Mouse (Mus musculus) embryonic facial prominence, embryonic 12.5 days (tissue): ENCODE measurements around the gene Aifm2. TPM values are rescaled to one million over a fixed set of nuclear protein-coding genes. Genes with fewer than 3 reads are reported as not detected.

Source experiments
- ATAC-seq: fragments of 200-750 bp; cut with Nextera tagmentation; 2 replicates; pipeline ENCODE4 v1.8.0; 2017; ENCODE audit not compliant: insufficient number of reproducible peaks, insufficient read depth, low FRiP score, low TSS enrichment
- H3K27ac ChIP-seq: fragments of 300-500 bp; sonication (generic); 2 replicates; pipeline ENCODE4 v1.5.1; 2016; ENCODE audit warnings: mild to moderate bottlenecking
- H3K27me3 ChIP-seq: fragments of 300-500 bp; sonication (generic); 2 replicates; pipeline ENCODE4 v1.6.1; 2016; ENCODE audit warnings: mild to moderate bottlenecking, moderate library complexity
- H3K36me3 ChIP-seq: fragments of 300-500 bp; sonication (generic); 2 replicates; pipeline ENCODE4 v1.6.1; 2016; ENCODE audit warnings: mild to moderate bottlenecking
- H3K4me1 ChIP-seq: fragments of 300-500 bp; sonication (generic); 2 replicates; pipeline ENCODE4 v1.6.1; 2016
- H3K4me2 ChIP-seq: fragments of 300-500 bp; sonication (generic); replicated peaks from 2 replicates; pipeline ENCODE4 v1.6.1; 2016; ENCODE audit warnings: mild to moderate bottlenecking, moderate library complexity
- H3K4me3 ChIP-seq: fragments of 300-500 bp; sonication (generic); 2 replicates; pipeline ENCODE4 v1.5.1; 2016; ENCODE audit warnings: mild to moderate bottlenecking
- H3K9ac ChIP-seq: fragments of 300-500 bp; sonication (generic); 2 replicates; pipeline ENCODE4 v1.6.1; 2016; ENCODE audit warnings: mild to moderate bottlenecking, moderate library complexity
- H3K9me3 ChIP-seq: fragments of 300-500 bp; sonication (generic); 2 replicates; pipeline ENCODE4 v1.6.1; 2016; ENCODE audit warnings: mild to moderate bottlenecking, moderate library complexity
- whole genome bisulfite sequencing: fragments of 180-500 bp; shearing (Covaris S2); methylation state at CpG from one replicate; pipeline ENCODE4 v1.1.7; 2016; 5-methylcytosine and 5-hydroxymethylcytosine counted together
- polyA plus RNA-seq: library from polyadenylated mRNA; unstranded; fragments of >200 nt; fragmentation: Nextera tagmentation; extraction: Ambion mirVana; gene quantifications from 2 replicates; pipeline ENCODE4 v1.2.1, GENCODE M21; 2016

Gene Aifm2
- polyA plus RNA-seq, 1 experiment from 2014 or later: 13.4 TPM

GRCm38 (mm10) chr10:61720331-61720730, 5.3 kb downstream of the Aifm2 start:
- Histone ChIP-seq H3K9ac (no peak overlapping the region), H3K4me2 (no peak overlapping the region), H3K36me3 (no peaks in the 10 kb centered on the region)

DNA sequence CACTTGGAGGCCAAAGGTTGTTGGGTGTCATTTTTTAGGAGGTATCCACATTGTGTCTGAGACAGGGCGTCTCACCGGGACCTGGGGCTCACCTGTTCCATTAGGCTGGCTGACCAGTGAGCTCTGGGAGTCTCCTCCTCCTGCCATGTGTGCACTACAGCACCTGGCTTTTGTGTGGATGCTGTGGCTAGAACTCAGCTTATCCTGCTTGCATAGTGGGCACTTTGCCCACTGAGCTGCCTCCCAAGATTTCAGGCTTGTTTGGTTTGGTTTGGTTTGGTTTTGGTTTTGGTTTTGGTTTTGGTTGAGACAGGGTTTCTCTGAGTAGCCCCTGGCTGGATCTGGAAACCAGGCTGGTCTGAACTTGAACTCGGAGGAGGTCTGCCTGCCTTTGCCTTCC, 7.2 kb downstream of the Aifm2 start:
- H3K4me1 ChIP-seq: no peaks in the 10 kb centered on the region
- H3K27ac ChIP-seq: no peak overlapping the region
- no peaks in the 10 kb centered on the region for H3K36me3 ChIP-seq
- no peaks in the 10 kb centered on the region for H3K27me3 ChIP-seq
- no peaks in the 10 kb centered on the region for H3K9me3 ChIP-seq
- no peak overlapping the region for H3K4me2 ChIP-seq
- no peak for ATAC-seq
- WGBS: 78% methylated on average over 3 of the region's 3 CpGs
- no peak overlapping the region for H3K4me3 ChIP-seq
- no peak overlapping the region for H3K9ac ChIP-seq

More at GRCm38 (mm10) chr10:61720331-61720730, 5.3 kb downstream of the Aifm2 start:
- Histone ChIP-seq H3K4me3 (no peak overlapping the region), H3K4me1 (peaks cover 9% of the 10 kb centered on the region; the same call in 1 of the 2 replicates), H3K9me3 (no peaks in the 10 kb centered on the region), H3K27ac (no peak overlapping the region), H3K27me3 (no peaks in the 10 kb centered on the region)
- 92% methylated on average over 7 of the region's 7 CpGs for WGBS
- ATAC-seq: no peak

GRCm38 (mm10) chr10:61723271-61723670, 8.2 kb downstream of the Aifm2 start:
- no peak for ATAC-seq
- H3K27me3 ChIP-seq: no peaks in the 10 kb centered on the region
- H3K27ac ChIP-seq: no peak overlapping the region
- no peak overlapping the region for H3K4me3 ChIP-seq
- H3K9me3 ChIP-seq: no peaks in the 10 kb centered on the region
- 72% methylated on average over 6 of the region's 6 CpGs for WGBS
- H3K4me2 ChIP-seq: no peak overlapping the region
- no peaks in the 10 kb centered on the region for H3K4me1 ChIP-seq
- no peaks in the 10 kb centered on the region for H3K36me3 ChIP-seq
- no peak overlapping the region for H3K9ac ChIP-seq

DNA sequence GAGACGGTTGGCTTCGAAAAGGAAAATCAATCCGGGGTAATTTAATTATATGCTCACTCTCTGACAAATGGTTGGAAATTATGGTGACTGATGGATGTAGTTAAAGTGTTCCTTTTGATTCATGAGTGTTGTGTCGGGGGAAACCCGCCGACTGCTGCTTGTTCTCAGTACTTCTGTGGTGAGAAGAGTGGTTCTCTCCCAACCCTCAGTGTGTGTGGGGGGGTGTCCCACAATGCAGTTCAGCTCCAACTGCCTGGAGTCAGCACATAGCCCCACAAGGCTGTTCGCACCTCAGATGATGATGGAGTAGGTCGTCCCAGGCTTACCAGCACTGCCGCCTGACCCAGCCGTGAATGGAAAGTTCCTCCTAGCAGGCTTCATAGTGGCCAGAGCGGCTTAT, 14.1 kb downstream of the Aifm2 start:
- ATAC-seq: no peak
- 74% methylated on average over 11 of the region's 11 CpGs for WGBS
- no peaks in the 10 kb centered on the region for H3K27me3 ChIP-seq

GRCm38 (mm10) chr10:61730171-61730570, 15.1 kb downstream of the Aifm2 start:
- Histone ChIP-seq H3K27me3 (no peaks in the 10 kb centered on the region), H3K4me2 (no peak overlapping the region), H3K9me3 (no peaks in the 10 kb centered on the region), H3K36me3 (no peaks in the 10 kb centered on the region; the same call in 1 of the 2 replicates), H3K27ac (no peak overlapping the region), H3K4me1 (no peaks in the 10 kb centered on the region), H3K4me3 (no peak overlapping the region), H3K9ac (no peak overlapping the region)
- WGBS: 93% methylated on average over 6 of the region's 6 CpGs
- no peak for ATAC-seq

More for the DNA sequence above, 14.1 kb downstream of the Aifm2 start:
- Histone ChIP-seq H3K4me1 (no peaks in the 10 kb centered on the region), H3K4me3 (no peak overlapping the region), H3K9ac (no peak overlapping the region), H3K27ac (no peak overlapping the region), H3K36me3 (no peaks in the 10 kb centered on the region; the same call in 1 of the 2 replicates), H3K9me3 (no peaks in the 10 kb centered on the region), H3K4me2 (no peak overlapping the region)

GRCm38 (mm10) chr10:61734377-61734776, 19.3 kb downstream of the Aifm2 start:
- Histone ChIP-seq H3K4me3 (no peak overlapping the region), H3K4me1 (no peaks in the 10 kb centered on the region), H3K4me2 (no peak overlapping the region), H3K27me3 (no peaks in the 10 kb centered on the region), H3K9ac (no peak overlapping the region), H3K9me3 (no peaks in the 10 kb centered on the region), H3K36me3 (peaks cover 29% of the 10 kb centered on the region), H3K27ac (no peak overlapping the region)
- ATAC-seq: no peak
- WGBS: 33% methylated on average over 3 of the region's 3 CpGs

- Histone ChIP-seq H3K9ac (no peak overlapping the region), H3K27ac (no peak overlapping the region), H3K36me3 (peaks cover 52% of the 10 kb centered on the region), H3K4me2 (no peak overlapping the region), H3K4me1 (no peaks in the 10 kb centered on the region), H3K27me3 (no peaks in the 10 kb centered on the region), H3K4me3 (no peak overlapping the region), H3K9me3 (no peaks in the 10 kb centered on the region)
- no peak for ATAC-seq
- 77% methylated on average over 10 of the region's 10 CpGs for WGBS
Observed at GRCm38 (mm10) chr10:61736671-61737078, 21.6 kb downstream of the Aifm2 start.

- ATAC-seq: no peak
- Histone ChIP-seq H3K4me1 (no peaks in the 10 kb centered on the region), H3K4me2 (no peak overlapping the region), H3K36me3 (peaks cover 60% of the 10 kb centered on the region), H3K27ac (no peak overlapping the region), H3K9ac (no peak overlapping the region), H3K4me3 (no peak overlapping the region), H3K9me3 (no peaks in the 10 kb centered on the region), H3K27me3 (no peaks in the 10 kb centered on the region)
- 92% methylated on average over 1 of the region's 1 CpGs for WGBS
Observed at GRCm38 (mm10) chr10:61737537-61737936, 22.5 kb downstream of the Aifm2 start.

- Histone ChIP-seq H3K9ac (no peak overlapping the region), H3K9me3 (no peaks in the 10 kb centered on the region), H3K4me1 (no peaks in the 10 kb centered on the region), H3K4me3 (no peak overlapping the region), H3K36me3 (peaks cover 66% of the 10 kb centered on the region), H3K27me3 (no peaks in the 10 kb centered on the region), H3K27ac (no peak overlapping the region), H3K4me2 (no peak overlapping the region)
- no peak for ATAC-seq
- 89% methylated on average over 4 of the region's 4 CpGs for WGBS
Observed at GRCm38 (mm10) chr10:61738126-61738525, 23.1 kb downstream of the Aifm2 start.

DNA sequence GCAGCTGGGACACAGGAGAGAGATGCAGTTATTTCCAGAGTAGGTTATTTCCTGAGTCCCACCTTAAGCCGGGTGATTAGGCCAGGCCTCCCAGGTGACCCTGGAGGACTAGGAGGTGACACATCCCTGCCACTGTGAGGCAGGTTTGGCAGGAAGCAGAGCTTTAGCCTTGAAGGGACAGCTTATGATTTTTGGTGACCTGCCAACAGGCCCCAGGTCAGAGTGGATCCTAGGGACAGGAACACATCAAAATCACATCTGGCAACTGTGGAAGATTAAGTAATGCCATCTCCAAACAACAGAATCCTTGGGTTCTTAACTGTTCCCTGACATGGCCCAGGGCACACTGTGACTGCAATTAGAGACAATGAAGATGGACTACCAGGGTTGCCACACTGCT, 26.2 kb downstream of the Aifm2 start:
- H3K9ac ChIP-seq: no peak overlapping the region
- H3K9me3 ChIP-seq: no peaks in the 10 kb centered on the region
- WGBS: 91% methylated on average over 1 of the region's 1 CpGs
- H3K27ac ChIP-seq: no peak overlapping the region
- no peaks in the 10 kb centered on the region for H3K27me3 ChIP-seq
- no peak for ATAC-seq
- H3K36me3 ChIP-seq: peaks cover 97% of the 10 kb centered on the region
- no peak overlapping the region for H3K4me3 ChIP-seq
- no peaks in the 10 kb centered on the region for H3K4me1 ChIP-seq
- H3K4me2 ChIP-seq: no peak overlapping the region

DNA sequence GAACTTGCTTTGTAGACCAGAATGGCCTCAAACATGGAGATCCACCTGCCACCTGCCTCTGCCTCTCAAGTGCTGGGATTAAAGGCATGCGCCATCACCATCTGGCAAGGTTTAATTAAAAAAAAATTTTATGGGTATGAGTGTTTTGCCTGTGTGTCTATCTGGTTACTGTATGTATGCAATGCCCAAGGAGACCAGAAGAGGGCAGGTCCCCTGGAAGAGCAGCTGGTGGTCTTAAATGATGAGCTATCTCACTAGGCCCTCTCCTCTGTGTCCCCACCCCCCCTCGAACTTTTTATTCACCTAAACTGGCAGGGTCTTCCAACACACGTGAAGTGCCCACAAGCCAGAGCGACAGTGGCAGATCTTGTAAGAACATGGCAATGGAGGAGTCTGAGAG, 26.8 kb downstream of the Aifm2 start:
- Histone ChIP-seq H3K27me3 (no peaks in the 10 kb centered on the region), H3K36me3 (peaks cover 98% of the 10 kb centered on the region), H3K9me3 (no peaks in the 10 kb centered on the region), H3K9ac (no peak overlapping the region), H3K27ac (no peak overlapping the region), H3K4me2 (no peak overlapping the region), H3K4me3 (no peak overlapping the region), H3K4me1 (no peaks in the 10 kb centered on the region)
- 85% methylated on average over 4 of the region's 4 CpGs for WGBS
- no peak for ATAC-seq

GRCm38 (mm10) chr10:61742336-61742735, 27.3 kb downstream of the Aifm2 start:
- no peak overlapping the region for H3K4me2 ChIP-seq
- no peak overlapping the region for H3K27ac ChIP-seq
- H3K4me1 ChIP-seq: no peaks in the 10 kb centered on the region
- peaks cover 98% of the 10 kb centered on the region for H3K36me3 ChIP-seq
- no peak overlapping the region for H3K9ac ChIP-seq
- no peak overlapping the region for H3K4me3 ChIP-seq
- no peaks in the 10 kb centered on the region for H3K27me3 ChIP-seq
- 95% methylated on average over 8 of the region's 8 CpGs for WGBS
- no peaks in the 10 kb centered on the region for H3K9me3 ChIP-seq
- no peak for ATAC-seq

DNA sequence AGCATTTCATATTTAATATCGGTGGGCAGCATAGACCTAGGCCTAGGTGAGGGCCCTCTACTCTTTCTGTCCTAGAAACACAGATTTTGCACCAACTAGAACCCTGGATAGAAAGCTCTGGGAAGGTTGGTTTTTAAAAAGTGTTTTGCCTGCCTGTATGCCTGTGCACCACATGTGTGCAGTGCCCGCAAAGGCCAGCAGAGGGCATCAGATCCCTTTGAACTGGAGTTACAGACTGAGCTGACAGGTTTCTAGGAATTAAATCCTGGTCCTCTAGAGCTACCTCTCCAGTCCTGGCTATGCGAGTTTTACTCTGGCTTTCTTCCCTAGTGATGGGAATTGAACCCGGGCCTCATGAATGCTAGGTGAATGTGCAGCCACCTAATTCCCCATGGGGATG, 30.1 kb downstream of the Aifm2 start:
- no peaks in the 10 kb centered on the region for H3K9me3 ChIP-seq
- peaks cover 96% of the 10 kb centered on the region for H3K36me3 ChIP-seq
- H3K27me3 ChIP-seq: no peaks in the 10 kb centered on the region
- H3K27ac ChIP-seq: no peak overlapping the region
- ATAC-seq: no peak
- 85% methylated on average over 4 of the region's 4 CpGs for WGBS
- no peak overlapping the region for H3K4me3 ChIP-seq
- H3K9ac ChIP-seq: no peak overlapping the region
- H3K4me2 ChIP-seq: no peak overlapping the region
- H3K4me1 ChIP-seq: no peaks in the 10 kb centered on the region
